Mouse (Mus musculus): Measurements from ENCODE around the gene Sap30bp. TPM values are rescaled to one million over a fixed set of nuclear protein-coding genes. Genes with fewer than 3 reads are reported as not detected.

The Sap30bp gene
- total and polyA plus RNA-seq, 3 experiments: 49.1 to 69.2 TPM; not detected in 1

DNA sequence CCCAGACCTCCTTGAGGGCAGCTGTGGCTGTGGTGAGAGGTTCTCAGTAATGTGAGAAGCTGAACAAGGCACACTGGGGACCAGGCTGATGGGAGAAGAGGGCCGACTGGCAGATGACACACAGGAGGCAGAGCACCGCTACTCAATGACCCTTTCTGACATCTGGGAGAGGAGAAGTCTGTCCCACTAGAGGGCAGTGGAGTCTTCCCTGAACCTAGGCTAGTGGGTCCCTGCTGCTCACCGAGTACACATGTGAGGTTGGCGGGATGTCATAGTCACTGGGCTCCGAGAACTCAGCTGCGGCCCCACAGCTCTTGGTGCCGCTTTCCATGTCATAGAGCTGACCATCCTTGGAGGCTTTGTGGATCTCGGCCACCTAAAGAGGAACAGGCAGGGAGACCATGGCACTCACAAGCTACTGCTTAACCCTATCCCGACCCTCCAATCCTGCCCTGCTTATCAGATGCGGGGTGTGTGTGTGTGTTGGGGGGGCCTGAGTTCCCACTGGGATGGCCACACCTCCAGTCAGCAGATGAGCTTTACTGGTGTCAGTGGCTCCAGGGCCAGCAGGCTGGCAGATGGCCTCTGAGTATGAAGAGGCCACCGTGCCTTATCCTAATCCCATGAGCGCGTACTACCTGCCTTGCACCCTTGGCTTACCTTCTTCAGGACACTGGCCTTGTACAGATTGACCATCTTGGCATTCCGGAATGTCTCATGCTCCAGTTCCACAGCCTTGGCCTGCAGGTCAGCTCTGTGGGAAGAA lies 38.1 kb upstream of the Sap30bp start:
- no peak overlapping the region for H3K27ac ChIP-seq (ENCODE audit: control insufficient read depth, low read depth, low read length)
- peak; percentile 52 for TF ChIP-seq ZC3H11A (IDR thresholded peaks at IDR 0.05; ENCODE audit: low read depth, low read length)
- TF ChIP-seq TAL1 (IDR thresholded peaks at IDR 0.05; ENCODE audit: low read length): no peak
- TF ChIP-seq EP300 (IDR thresholded peaks at IDR 0.05; ENCODE audit: low read depth in 1 of 2, low read length in 2 of 2): no peak
- no peak for TF ChIP-seq BHLHE40 (IDR thresholded peaks at IDR 0.05; ENCODE audit: borderline replicate concordance, low read depth, low read length)
- peak; percentile 58 for TF ChIP-seq RAD21 (IDR thresholded peaks at IDR 0.05; ENCODE audit: low read depth, low read length)
- no peak for TF ChIP-seq MXI1 (IDR thresholded peaks at IDR 0.05; ENCODE audit: low read depth, low read length)
- TF ChIP-seq POLR2AphosphoS5 (IDR thresholded peaks at IDR 0.05; ENCODE audit: borderline replicate concordance, low read depth, low read length): no peak
- TF ChIP-seq KAT2A (conservative IDR thresholded peaks at IDR 0.05; ENCODE audit: low read depth, low read length): no peak
- TF ChIP-seq MAFK (IDR thresholded peaks at IDR 0.05; ENCODE audit: borderline replicate concordance, low read depth, low read length): no peak
- TF ChIP-seq SMC3 (IDR thresholded peaks at IDR 0.05; ENCODE audit: low read depth, low read length): peak; percentile 66
- no peak for TF ChIP-seq MAZ (IDR thresholded peaks at IDR 0.05; ENCODE audit: low read depth, low read length)
- TF ChIP-seq NELFE (IDR thresholded peaks at IDR 0.05; ENCODE audit: low read depth, low read length): no peak
- no peak for TF ChIP-seq ZMIZ1 (IDR thresholded peaks at IDR 0.05; ENCODE audit: low read depth, low read length)
- TF ChIP-seq USF2 (IDR thresholded peaks at IDR 0.05; ENCODE audit: borderline replicate concordance in 1 of 2, insufficient read depth in 1 of 2, low read depth in 1 of 2, low read length in 2 of 2): no peak
- TF ChIP-seq CHD2 (IDR thresholded peaks at IDR 0.05; ENCODE audit: low read length): no peak
- TF ChIP-seq TCF12 (IDR thresholded peaks at IDR 0.05; ENCODE audit: low read depth, low read length): no peak
- no peak for TF ChIP-seq ELF1 (IDR thresholded peaks at IDR 0.05; ENCODE audit: low read depth, low read length)
- no peak for TF ChIP-seq POLR2AphosphoS2 (IDR thresholded peaks at IDR 0.05; ENCODE audit: low read length)
- TF ChIP-seq CTCF (IDR thresholded peaks at IDR 0.05 in 2 of 3, conservative IDR thresholded peaks at IDR 0.05 in 1 of 3; ENCODE audit: control insufficient read depth in 1 of 3, insufficient read depth in 1 of 3, low read depth in 2 of 3, low read length in 3 of 3, poor library complexity in 1 of 3, severe bottlenecking in 1 of 3): peak; percentile 41 to 70 (median 58)
- no peak for TF ChIP-seq MYC (IDR thresholded peaks at IDR 0.05; ENCODE audit: low read depth, low read length)
- TF ChIP-seq SIN3A (IDR thresholded peaks at IDR 0.05; ENCODE audit: low read length): no peak
- no peak for TF ChIP-seq NRF1 (IDR thresholded peaks at IDR 0.05; ENCODE audit: insufficient read depth, low read depth, low read length, poor library complexity, severe bottlenecking)
- no peak for TF ChIP-seq MEF2A (IDR thresholded peaks at IDR 0.05; ENCODE audit: extremely low read depth, insufficient replicate concordance, low read depth, low read length, poor library complexity, severe bottlenecking)
- H3K9ac ChIP-seq (ENCODE audit: control insufficient read depth, low read depth, low read length, poor library complexity, severe bottlenecking): no peak overlapping the region
- H3K27me3 ChIP-seq (ENCODE audit: control insufficient read depth in 1 of 2, insufficient read depth in 2 of 2, low read length in 2 of 2): no peaks in the 10 kb centered on the region
- H3K4me1 ChIP-seq (ENCODE audit: control insufficient read depth in 1 of 2, insufficient read depth in 2 of 2, low read length in 2 of 2): peaks cover 3 to 11% of the 10 kb centered on the region in 2 experiments
- H3K4me3 ChIP-seq (ENCODE audit: control insufficient read depth in 1 of 2, insufficient read depth in 1 of 2, low read depth in 2 of 2, low read length in 2 of 2): no peak overlapping the region
- peaks cover 0 to 6% of the 10 kb centered on the region in 2 experiments; a peak in 1 of 4 replicates for H3K36me3 ChIP-seq (ENCODE audit: control insufficient read depth in 1 of 2, insufficient read depth in 2 of 2, low read length in 2 of 2)
- peak; percentile 58 for DNase-seq (ENCODE audit: low read depth, low spot score)
- H3K79me2 ChIP-seq (ENCODE audit: control insufficient read depth, insufficient read depth, low read length, poor library complexity): peaks cover 6% of the 10 kb centered on the region
- no peaks in the 10 kb centered on the region for H3K9me3 ChIP-seq (replicated peaks; ENCODE audit: insufficient read depth, low read length)

Data from MEL (cell line).